Mouse (Mus musculus): ENCODE measurements around the gene Naip1. TPM values are rescaled to one million over a fixed set of nuclear protein-coding genes. Genes with fewer than 3 reads are reported as not detected.
"Not testable (repeated sequence)": the region's sequence is repeated elsewhere in the genome, so short reads cannot be mapped to it uniquely, and the experiment has no call there.

Gene Naip1
- polyA plus RNA-seq, 1 experiment from 2014 or later, result not detected

- Histone ChIP-seq H3K9ac (ENCODE audit: low read length) (no peak overlapping the region), H3K4me3 (ENCODE audit: low read depth, low read length) (no peak overlapping the region), H3K9me3 (ENCODE audit: control insufficient read depth, low read length) (no peaks in the 10 kb centered on the region), H3K36me3 (ENCODE audit: control insufficient read depth, insufficient read depth, low read length) (peaks cover 2% of the 10 kb centered on the region; the same call in 1 of the 2 replicates), H3K4me2 (ENCODE audit: low read depth) (no peak overlapping the region), H3K4me1 (ENCODE audit: control insufficient read depth, insufficient read depth, low read length) (no peaks in the 10 kb centered on the region), H3K27ac (ENCODE audit: low read depth, low read length) (no peak overlapping the region), H3K27me3 (ENCODE audit: control insufficient read depth, insufficient read depth, low read length) (no peaks in the 10 kb centered on the region)
- 94% methylated on average over 7 of the region's 7 CpGs for WGBS
- no peak for DNase-seq (ENCODE audit: low spot score)
- ATAC-seq (ENCODE audit: insufficient read depth, low FRiP score, low TSS enrichment), result no peak
Observed at GRCm38 (mm10) chr13:100483610-100484009, 30.9 kb upstream of the Naip1 start.

- no peak for DNase-seq (ENCODE audit: low spot score)
- 90% methylated on average over 2 of the region's 2 CpGs for WGBS
Observed at GRCm38 (mm10) chr13:100463527-100464222, 11.0 kb upstream of the Naip1 start.

GRCm38 (mm10) chr13:100461336-100461735 is 8.7 kb upstream of the Naip1 start:
- H3K27me3 ChIP-seq (ENCODE audit: control insufficient read depth, insufficient read depth, low read length), result no peaks in the 10 kb centered on the region
- H3K4me1 ChIP-seq (ENCODE audit: control insufficient read depth, insufficient read depth, low read length), result no peaks in the 10 kb centered on the region
- H3K9ac ChIP-seq (ENCODE audit: low read length), result no peak overlapping the region
- H3K4me2 ChIP-seq (ENCODE audit: low read depth), result no peak overlapping the region
- no peaks in the 10 kb centered on the region; the same call in 1 of the 2 replicates for H3K36me3 ChIP-seq (ENCODE audit: control insufficient read depth, insufficient read depth, low read length)
- WGBS, result 73% methylated on average over 3 of the region's 3 CpGs
- H3K9me3 ChIP-seq (ENCODE audit: control insufficient read depth, low read length), result no peaks in the 10 kb centered on the region
- ATAC-seq (ENCODE audit: insufficient read depth, low FRiP score, low TSS enrichment), result no peak
- DNase-seq (ENCODE audit: low spot score), result no peak
- no peak overlapping the region for H3K27ac ChIP-seq (ENCODE audit: low read depth, low read length)
- H3K4me3 ChIP-seq (ENCODE audit: low read depth, low read length), result no peak overlapping the region

More at GRCm38 (mm10) chr13:100463527-100464222, 11.0 kb upstream of the Naip1 start:
- ATAC-seq (ENCODE audit: insufficient read depth, low FRiP score, low TSS enrichment), result no peak
- Histone ChIP-seq H3K9me3 (ENCODE audit: control insufficient read depth, low read length) (no peaks in the 10 kb centered on the region), H3K27ac (ENCODE audit: low read depth, low read length) (no peak overlapping the region), H3K27me3 (ENCODE audit: control insufficient read depth, insufficient read depth, low read length) (no peaks in the 10 kb centered on the region), H3K9ac (ENCODE audit: low read length) (no peak overlapping the region), H3K4me3 (ENCODE audit: low read depth, low read length) (no peak overlapping the region), H3K4me2 (ENCODE audit: low read depth) (no peak overlapping the region), H3K4me1 (ENCODE audit: control insufficient read depth, insufficient read depth, low read length) (no peaks in the 10 kb centered on the region), H3K36me3 (ENCODE audit: control insufficient read depth, insufficient read depth, low read length) (peaks cover 10% of the 10 kb centered on the region)

- WGBS, result 85% methylated on average over 1 of the region's 1 CpGs
- Histone ChIP-seq H3K27ac (ENCODE audit: low read depth, low read length) (no peak overlapping the region), H3K27me3 (ENCODE audit: control insufficient read depth, insufficient read depth, low read length) (no peaks in the 10 kb centered on the region), H3K9me3 (ENCODE audit: control insufficient read depth, low read length) (no peaks in the 10 kb centered on the region), H3K9ac (ENCODE audit: low read length) (no peak overlapping the region), H3K4me2 (ENCODE audit: low read depth) (no peak overlapping the region), H3K4me3 (ENCODE audit: low read depth, low read length) (no peak overlapping the region), H3K4me1 (ENCODE audit: control insufficient read depth, insufficient read depth, low read length) (no peaks in the 10 kb centered on the region), H3K36me3 (ENCODE audit: control insufficient read depth, insufficient read depth, low read length) (no peaks in the 10 kb centered on the region)
- no peak for DNase-seq (ENCODE audit: low spot score)
- no peak for ATAC-seq (ENCODE audit: insufficient read depth, low FRiP score, low TSS enrichment)
Observed at GRCm38 (mm10) chr13:100449495-100449894, 3.2 kb downstream of the Naip1 start.

- H3K36me3 ChIP-seq (ENCODE audit: control insufficient read depth, insufficient read depth, low read length), result no peaks in the 10 kb centered on the region
- H3K4me1 ChIP-seq (ENCODE audit: control insufficient read depth, insufficient read depth, low read length), result no peaks in the 10 kb centered on the region
- 64% methylated on average over 3 of the region's 3 CpGs for WGBS
- no peaks in the 10 kb centered on the region for H3K27me3 ChIP-seq (ENCODE audit: control insufficient read depth, insufficient read depth, low read length)
- no peak for DNase-seq (ENCODE audit: low spot score)
- no peak for ATAC-seq (ENCODE audit: insufficient read depth, low FRiP score, low TSS enrichment)
- no peak overlapping the region for H3K4me3 ChIP-seq (ENCODE audit: low read depth, low read length)
- no peak overlapping the region for H3K4me2 ChIP-seq (ENCODE audit: low read depth)
- H3K27ac ChIP-seq (ENCODE audit: low read depth, low read length), result no peak overlapping the region
- H3K9ac ChIP-seq (ENCODE audit: low read length), result no peak overlapping the region
- no peaks in the 10 kb centered on the region for H3K9me3 ChIP-seq (ENCODE audit: control insufficient read depth, low read length)
Observed at GRCm38 (mm10) chr13:100440116-100440515, 12.6 kb downstream of the Naip1 start.

DNA sequence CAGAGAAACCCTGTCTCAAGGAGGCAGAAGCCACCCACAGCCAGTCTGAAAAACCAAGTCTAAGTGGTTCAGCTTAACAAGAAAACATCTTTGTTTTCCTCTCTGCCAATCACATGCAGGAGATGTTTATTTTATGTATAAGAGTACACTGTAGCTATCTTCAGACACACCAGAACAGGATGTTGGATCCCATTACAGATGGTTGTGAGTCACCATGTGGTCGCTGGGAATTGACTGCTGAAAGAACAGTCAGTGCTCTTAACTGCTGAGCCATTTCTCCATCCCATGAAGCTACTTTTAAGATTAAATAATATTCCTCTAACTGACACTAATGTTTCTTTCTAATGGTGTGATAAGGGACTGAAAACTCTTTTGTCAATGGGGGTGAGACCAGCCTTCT is 14.0 kb downstream of the Naip1 start:
- WGBS, result 50% methylated on average over 1 of the region's 1 CpGs
- Histone ChIP-seq H3K4me3 (ENCODE audit: low read depth, low read length) (no peak overlapping the region), H3K27me3 (ENCODE audit: control insufficient read depth, insufficient read depth, low read length) (no peaks in the 10 kb centered on the region), H3K4me2 (ENCODE audit: low read depth) (no peak overlapping the region), H3K4me1 (ENCODE audit: control insufficient read depth, insufficient read depth, low read length) (no peaks in the 10 kb centered on the region), H3K27ac (ENCODE audit: low read depth, low read length) (no peak overlapping the region), H3K9me3 (ENCODE audit: control insufficient read depth, low read length) (no peaks in the 10 kb centered on the region), H3K36me3 (ENCODE audit: control insufficient read depth, insufficient read depth, low read length) (no peaks in the 10 kb centered on the region), H3K9ac (ENCODE audit: low read length) (no peak overlapping the region)
- no peak for ATAC-seq (ENCODE audit: insufficient read depth, low FRiP score, low TSS enrichment)
- no peak for DNase-seq (ENCODE audit: low spot score)

DNA sequence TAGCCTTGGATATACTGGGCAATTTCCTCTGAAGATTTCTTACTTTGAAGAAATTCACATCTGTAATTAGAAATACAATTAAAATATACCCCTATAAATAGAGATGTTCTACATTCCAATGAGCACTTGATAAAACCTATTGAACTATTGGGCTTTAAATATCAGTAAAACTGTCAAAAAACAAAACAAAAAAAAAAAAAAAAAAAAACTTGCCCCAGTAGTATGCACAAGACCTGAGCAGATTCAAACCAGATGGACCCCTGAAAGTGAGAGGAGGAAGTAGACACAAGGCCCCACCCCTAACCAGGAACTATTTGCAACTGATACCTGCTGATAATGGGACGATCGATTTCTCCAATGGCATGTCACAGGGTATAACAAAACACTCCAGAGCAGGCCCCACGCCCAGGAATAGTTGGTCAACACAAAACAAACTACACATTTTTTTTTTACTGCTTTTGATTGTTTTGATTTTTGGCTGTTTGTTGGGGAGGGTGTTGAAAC is 15.3 kb downstream of the Naip1 start:
- Histone ChIP-seq H3K27ac (ENCODE audit: low read depth, low read length) (no peak overlapping the region), H3K9me3 (ENCODE audit: control insufficient read depth, low read length) (no peaks in the 10 kb centered on the region), H3K4me3 (ENCODE audit: low read depth, low read length) (no peak overlapping the region), H3K36me3 (ENCODE audit: control insufficient read depth, insufficient read depth, low read length) (no peaks in the 10 kb centered on the region), H3K27me3 (ENCODE audit: control insufficient read depth, insufficient read depth, low read length) (no peaks in the 10 kb centered on the region), H3K4me1 (ENCODE audit: control insufficient read depth, insufficient read depth, low read length) (no peaks in the 10 kb centered on the region), H3K9ac (ENCODE audit: low read length) (no peak overlapping the region), H3K4me2 (ENCODE audit: low read depth) (no peak overlapping the region)
- no peak for ATAC-seq (ENCODE audit: insufficient read depth, low FRiP score, low TSS enrichment)
- DNase-seq (ENCODE audit: low spot score), result no peak
- 77% methylated on average over 3 of the region's 3 CpGs for WGBS

DNA sequence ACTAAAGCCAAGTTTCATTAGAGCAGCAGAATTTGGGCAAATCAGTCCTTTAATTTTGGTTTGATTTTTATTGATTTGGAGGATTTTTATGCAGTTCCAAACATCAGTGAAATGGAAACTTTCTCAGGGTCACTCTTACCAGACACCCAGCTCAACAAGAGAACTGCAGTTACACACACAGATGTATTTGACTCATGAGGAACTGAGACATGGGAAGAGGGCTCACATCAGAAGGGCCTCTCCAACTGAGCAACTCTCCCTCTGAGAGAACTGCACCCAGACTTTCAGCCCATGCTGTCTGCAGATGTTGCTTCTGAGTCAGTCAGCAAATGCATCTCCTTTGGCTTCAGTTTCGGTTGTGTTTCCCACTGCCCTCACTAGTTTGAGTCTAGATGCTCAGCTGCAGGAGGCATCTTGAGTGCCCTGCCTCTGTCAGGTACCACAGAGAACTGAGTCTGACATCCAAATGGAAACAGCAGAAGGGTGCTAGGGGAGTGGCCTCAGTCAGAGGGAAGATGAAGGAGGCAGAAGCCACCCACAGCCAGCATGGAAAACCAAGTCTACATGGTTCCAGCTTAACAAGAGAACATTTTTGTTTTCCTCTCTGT is 16.0 kb downstream of the Naip1 start:
- not testable (repeated sequence) for H3K9ac ChIP-seq (ENCODE audit: low read length); H3K36me3 ChIP-seq (ENCODE audit: control insufficient read depth, insufficient read depth, low read length); H3K9me3 ChIP-seq (ENCODE audit: control insufficient read depth, low read length); H3K27me3 ChIP-seq (ENCODE audit: control insufficient read depth, insufficient read depth, low read length); H3K4me1 ChIP-seq (ENCODE audit: control insufficient read depth, insufficient read depth, low read length); H3K4me3 ChIP-seq (ENCODE audit: low read depth, low read length); DNase-seq (ENCODE audit: low spot score); H3K4me2 ChIP-seq (ENCODE audit: low read depth); ATAC-seq (ENCODE audit: insufficient read depth, low FRiP score, low TSS enrichment); H3K27ac ChIP-seq (ENCODE audit: low read depth, low read length)
- 55% methylated on average over 1 of the region's 1 CpGs for WGBS

DNA sequence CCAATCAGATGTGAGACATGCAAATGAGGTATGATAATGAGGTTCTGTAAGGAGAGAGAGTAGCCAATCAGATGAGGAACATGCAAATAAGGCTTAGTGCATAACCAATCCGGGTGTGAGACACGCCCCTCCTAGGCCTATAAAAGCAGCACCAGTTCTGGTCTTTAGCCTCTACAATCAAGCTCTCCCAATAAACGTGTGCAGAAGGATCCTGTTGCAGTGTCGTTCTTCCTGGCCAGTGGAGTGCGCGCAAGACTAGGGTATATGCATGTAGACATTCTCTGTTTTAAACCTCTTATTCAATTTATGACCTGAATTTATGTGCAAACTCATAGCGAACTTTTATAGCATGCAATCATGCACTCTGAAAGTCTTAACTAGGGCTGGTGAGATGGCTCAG is 32.7 kb downstream of the Naip1 start:
- H3K4me3 ChIP-seq (ENCODE audit: low read depth, low read length); H3K36me3 ChIP-seq (ENCODE audit: control insufficient read depth, insufficient read depth, low read length); H3K9me3 ChIP-seq (ENCODE audit: control insufficient read depth, low read length); H3K4me1 ChIP-seq (ENCODE audit: control insufficient read depth, insufficient read depth, low read length); ATAC-seq (ENCODE audit: insufficient read depth, low FRiP score, low TSS enrichment); DNase-seq (ENCODE audit: low spot score); H3K9ac ChIP-seq (ENCODE audit: low read length); H3K27ac ChIP-seq (ENCODE audit: low read depth, low read length); H3K4me2 ChIP-seq (ENCODE audit: low read depth); H3K27me3 ChIP-seq (ENCODE audit: control insufficient read depth, insufficient read depth, low read length): not testable (repeated sequence)
- 88% methylated on average over 7 of the region's 7 CpGs for WGBS
